Mouse (Mus musculus): ENCODE measurements around the gene Sfta2.

DNA sequence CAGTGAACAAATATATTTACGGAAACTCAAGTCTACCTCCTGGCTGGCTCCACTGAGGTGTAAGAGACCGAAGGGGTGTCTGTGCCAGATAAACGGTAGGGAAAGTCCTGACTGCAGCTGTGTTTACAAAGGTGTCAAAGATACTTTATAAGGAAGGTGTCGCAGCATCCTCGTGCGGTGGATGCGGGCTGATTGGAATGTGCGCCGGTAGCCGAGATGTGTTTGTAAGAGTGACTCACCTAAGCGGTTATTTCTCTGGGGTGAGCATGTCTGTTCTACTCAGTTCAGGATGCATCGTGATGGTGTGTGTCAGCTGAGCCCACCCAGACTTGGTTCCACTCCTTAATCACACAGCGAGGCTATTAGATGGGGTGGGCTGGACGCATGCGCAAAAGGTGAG, 9.6 kb upstream of the Sfta2 start:
- TF ChIP-seq CTCF (IDR thresholded peaks at IDR 0.05 in 2 of 3, conservative IDR thresholded peaks at IDR 0.05 in 1 of 3; ENCODE audit: control insufficient read depth in 1 of 3, insufficient read depth in 1 of 3, low read depth in 2 of 3, low read length in 3 of 3, poor library complexity in 1 of 3, severe bottlenecking in 1 of 3) (no peak), ZKSCAN1 (IDR thresholded peaks at IDR 0.05; ENCODE audit: low read depth, low read length) (no peak), MXI1 (IDR thresholded peaks at IDR 0.05; ENCODE audit: low read depth, low read length) (no peak), POLR2A (IDR thresholded peaks at IDR 0.05; ENCODE audit: control insufficient read depth in 1 of 2, insufficient read depth in 1 of 2, low read depth in 1 of 2, low read length in 2 of 2, poor library complexity in 1 of 2) (no peak), EP300 (IDR thresholded peaks at IDR 0.05; ENCODE audit: low read depth in 1 of 2, low read length in 2 of 2) (no peak)
